Mouse (Mus musculus) hindbrain, embryonic 13.5 days (tissue): Measurements from ENCODE around the gene Cdk5r2. TPM values are rescaled to one million over a fixed set of nuclear protein-coding genes. Genes with fewer than 3 reads are reported as not detected.
A peak's percentile ranks its signal among the peaks of the same experiment; 100 is the strongest.

Experiments
- ATAC-seq: fragments of 200-750 bp; cut with Nextera tagmentation; 2 replicates; pipeline ENCODE4 v1.8.0; 2017; ENCODE audit warnings: moderate TSS enrichment; ENCODE audit not compliant: low FRiP score
- H3K27ac ChIP-seq: fragments of 300-500 bp; sonication (generic); 2 replicates; pipeline ENCODE4 v1.5.1; 2015; ENCODE audit warnings: inconsistent platforms, mild to moderate bottlenecking, moderate library complexity
- H3K27me3 ChIP-seq: fragments of 300-500 bp; sonication (generic); 2 replicates; pipeline ENCODE4 v1.6.1; 2015; ENCODE audit warnings: mild to moderate bottlenecking, inconsistent platforms
- H3K36me3 ChIP-seq: fragments of 300-500 bp; sonication (generic); 2 replicates; pipeline ENCODE4 v1.6.1; 2015; ENCODE audit warnings: mild to moderate bottlenecking, inconsistent platforms
- H3K4me1 ChIP-seq: fragments of 300-500 bp; sonication (generic); replicated peaks from 2 replicates; pipeline ENCODE4 v1.6.1; 2015; ENCODE audit warnings: inconsistent platforms
- H3K4me2 ChIP-seq: fragments of 300-500 bp; sonication (generic); 2 replicates; pipeline ENCODE4 v1.6.1; 2015; ENCODE audit warnings: inconsistent platforms, mild to moderate bottlenecking, moderate library complexity
- H3K4me3 ChIP-seq: fragments of 300-500 bp; sonication (generic); 2 replicates; pipeline ENCODE4 v1.5.1; 2015; ENCODE audit warnings: mild to moderate bottlenecking, inconsistent platforms
- H3K9ac ChIP-seq: fragments of 300-500 bp; sonication (generic); 2 replicates; pipeline ENCODE4 v1.6.1; 2015; ENCODE audit warnings: mild to moderate bottlenecking, inconsistent platforms
- H3K9me3 ChIP-seq: fragments of 300-500 bp; sonication (generic); 2 replicates; pipeline ENCODE4 v1.6.1; 2016; ENCODE audit warnings: inconsistent platforms
- WGBS: fragments of 180-500 bp; shearing (Covaris S2); methylation state at CpG from one replicate; pipeline ENCODE4 v1.1.7; 2015; 5-methylcytosine and 5-hydroxymethylcytosine counted together
- microRNA counts: library from miRNA; unstranded; fragments of <30 nt; microRNA quantifications from one replicate; lab custom pipeline; 2016
- microRNA-seq: library from miRNA; unstranded; fragments of <30 nt; microRNA quantifications from one replicate; pipeline ENCODE4, GENCODE M21; 2016
- polyA plus RNA-seq: library from polyadenylated mRNA; unstranded; fragments of >200 nt; fragmentation: Nextera tagmentation; extraction: Ambion mirVana; gene quantifications from 2 replicates; pipeline ENCODE4 v1.2.1, GENCODE M21; 2015

The Cdk5r2 gene
- polyA plus RNA-seq, 1 experiment from 2014 or later, result 6.1 TPM

DNA sequence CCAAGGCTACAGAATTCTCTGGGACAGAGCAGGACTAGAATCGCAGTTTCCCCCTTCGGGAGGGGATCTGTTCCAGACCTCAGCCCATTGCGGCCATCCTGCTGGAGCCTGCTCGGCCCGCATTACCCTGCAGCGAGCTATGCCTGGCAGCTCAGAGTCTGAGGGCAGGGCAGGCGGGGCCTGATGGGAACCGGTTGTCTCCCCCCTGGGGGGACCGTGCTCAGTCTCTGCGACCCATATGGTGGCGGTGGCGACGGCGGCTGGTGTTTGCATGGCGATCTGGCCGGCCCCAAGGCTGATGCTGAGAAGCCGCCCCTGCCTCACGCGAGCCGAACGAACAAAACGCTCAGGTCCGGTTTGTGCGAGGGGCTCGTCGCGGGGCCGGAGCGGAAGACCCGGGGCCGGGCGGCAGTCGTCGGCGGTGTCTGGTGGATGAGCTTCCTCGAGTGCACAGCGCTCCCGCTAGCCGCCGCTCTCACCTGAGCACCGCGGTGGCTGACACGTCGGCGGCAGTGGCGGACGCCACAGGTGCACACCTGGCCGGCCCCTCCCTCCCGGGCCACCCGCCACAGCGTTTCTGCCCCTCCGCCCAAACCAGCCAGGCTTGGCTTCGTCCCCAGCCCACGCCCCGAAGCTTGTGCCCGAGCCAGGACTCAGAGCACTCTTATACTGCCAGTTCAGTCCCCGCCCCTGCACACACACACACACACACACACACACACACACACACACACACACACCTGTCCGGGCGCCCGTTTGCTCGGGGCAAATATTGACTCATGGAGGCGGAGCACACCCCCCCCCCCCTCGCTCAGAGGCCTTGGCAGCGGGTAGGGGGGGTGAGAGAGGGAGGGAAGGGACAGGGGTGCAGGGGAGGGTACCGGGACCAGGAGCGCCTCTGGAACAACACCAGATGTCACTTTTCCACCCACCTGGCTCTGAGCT, 45.9 kb downstream of the Cdk5r2 start:
- no peak for ATAC-seq
- Histone ChIP-seq H3K36me3 (no peaks in the 10 kb centered on the region), H3K27ac (no peak overlapping the region), H3K4me2 (peak overlapping the region; percentile 62), H3K4me3 (peak overlapping the region; percentile 39), H3K9ac (peak overlapping the region; percentile 68), H3K9me3 (no peaks in the 10 kb centered on the region), H3K27me3 (peaks cover 100% of the 10 kb centered on the region), H3K4me1 (peaks cover 29% of the 10 kb centered on the region)
- under 1% methylated on average over 53 of the region's 66 CpGs for WGBS

DNA sequence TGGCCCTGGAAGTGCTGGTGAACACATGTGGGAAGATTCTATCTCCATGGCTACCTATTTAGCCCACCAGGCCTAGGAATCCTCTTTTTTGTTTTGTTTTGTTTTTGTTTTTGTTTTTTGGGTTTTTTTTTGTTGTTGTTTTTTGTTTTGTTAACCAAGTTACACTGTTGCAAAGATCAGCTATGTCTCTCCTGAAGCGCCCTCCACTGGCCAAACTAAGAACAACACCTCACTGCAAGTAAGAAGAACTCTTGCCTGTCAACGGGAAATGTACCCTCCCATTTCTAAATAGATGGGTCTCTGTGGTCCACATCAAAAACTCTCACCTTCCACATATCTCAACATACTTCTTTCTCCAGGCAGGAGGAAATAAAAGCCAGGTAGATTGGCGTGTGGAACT, 47.0 kb downstream of the Cdk5r2 start:
- Histone ChIP-seq H3K4me1 (peaks cover 26% of the 10 kb centered on the region), H3K36me3 (no peaks in the 10 kb centered on the region), H3K9ac (no peak overlapping the region), H3K27me3 (peaks cover 92% of the 10 kb centered on the region), H3K4me3 (no peak overlapping the region), H3K4me2 (no peak overlapping the region), H3K9me3 (no peaks in the 10 kb centered on the region), H3K27ac (no peak overlapping the region)
- WGBS, result 2% methylated on average over 3 of the region's 3 CpGs
- ATAC-seq, result no peak

DNA sequence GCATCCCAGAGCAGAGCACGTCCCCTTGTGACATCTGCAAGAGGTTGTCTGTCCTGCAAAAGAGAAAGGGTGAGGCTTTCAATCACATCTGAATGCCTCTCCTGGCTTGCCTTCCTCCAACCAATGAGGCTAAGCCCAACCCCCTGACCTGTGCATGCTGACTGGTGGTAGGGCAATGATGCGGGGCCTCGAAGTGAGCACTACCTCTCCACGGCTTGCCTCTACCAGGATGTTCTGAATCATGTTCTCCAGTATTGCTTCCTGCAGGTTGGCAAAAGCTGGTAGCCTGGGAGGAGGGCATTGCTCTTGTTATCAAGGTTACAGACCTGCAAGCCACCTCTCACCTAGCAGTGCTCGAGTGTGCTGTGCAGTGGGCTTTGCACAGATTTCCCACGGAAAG, 47.5 kb downstream of the Cdk5r2 start:
- H3K27me3 ChIP-seq, result peaks cover 89% of the 10 kb centered on the region
- no peak overlapping the region for H3K4me2 ChIP-seq
- no peaks in the 10 kb centered on the region for H3K36me3 ChIP-seq
- no peak overlapping the region for H3K9ac ChIP-seq
- no peak for ATAC-seq
- H3K9me3 ChIP-seq, result no peaks in the 10 kb centered on the region
- WGBS, result 25% methylated on average over 6 of the region's 6 CpGs
- H3K27ac ChIP-seq, result no peak overlapping the region
- no peak overlapping the region for H3K4me3 ChIP-seq
- peaks cover 26% of the 10 kb centered on the region for H3K4me1 ChIP-seq

MicroRNA genes within 50 kb of the gene (microRNA counts, 519-probe panel; counts per million panel counts)
- microRNA mmu-miR-375 (lab: Ali Mortazavi, UCI), result 2,803 counts per million, percentile 28 among the panel's probes with 10 or more counts

Small RNA genes within 50 kb of the gene (microRNA-seq; reads per million reads assigned to microRNA genes)
- gene Mir375, result 1,051 reads per million, percentile 78 among the genes with 10 or more reads in this experiment

Other genes starting within 250 kb of the Cdk5r2 start
- gene Ttll4, start 193.2 kb upstream of the Cdk5r2 start, polyA plus RNA-seq, result 11.9 and 13.3 TPM in 2 replicates
- 2.1 TPM in 2 replicates for gene Cyp27a1, start 141.4 kb upstream of the Cdk5r2 start, polyA plus RNA-seq
- gene Prkag3, start 105.7 kb upstream of the Cdk5r2 start, polyA plus RNA-seq, result 0.16 and 0.21 TPM in 2 replicates
- 3.6 and 4.5 TPM in 2 replicates for gene Wnt6, start 83.0 kb upstream of the Cdk5r2 start, polyA plus RNA-seq
- 0.19 and 0.45 TPM in 2 replicates for gene Wnt10a, start 63.4 kb upstream of the Cdk5r2 start, polyA plus RNA-seq
- gene Fev, start 30.5 kb downstream of the Cdk5r2 start, polyA plus RNA-seq, result 4.1 and 6.7 TPM in 2 replicates
- 2.9 and 4.9 TPM in 2 replicates for gene Cryba2, start 38.2 kb downstream of the Cdk5r2 start, polyA plus RNA-seq
- 0.56 and 1.2 TPM in 2 replicates for gene Cfap65, start 80.7 kb downstream of the Cdk5r2 start, polyA plus RNA-seq
- 0.14 and 0.21 TPM in 2 replicates for gene Ihh, start 96.7 kb downstream of the Cdk5r2 start, polyA plus RNA-seq